Mouse (Mus musculus) cerebellum, adult (tissue): Measurements from ENCODE around the gene Actn3.
"Not testable (repeated sequence)": the region's sequence is repeated elsewhere in the genome, so short reads cannot be mapped to it uniquely, and the experiment has no call there.

Source experiments
- ATAC-seq: cut with Nextera tagmentation; 2 replicates; pipeline ENCODE4 v1.9.2; 2017; ENCODE audit warnings: mild to moderate bottlenecking, moderate library complexity, mixed read lengths; ENCODE audit not compliant: insufficient number of reproducible peaks, low FRiP score, low TSS enrichment

Gene Actn3

GRCm38 (mm10) chr19:4817182-4817835, 60.4 kb downstream of the Actn3 start:
- no peak for ATAC-seq

- ATAC-seq, result no peak
Observed at GRCm38 (mm10) chr19:4813015-4813414, 64.7 kb downstream of the Actn3 start.

GRCm38 (mm10) chr19:4812334-4812949, 65.3 kb downstream of the Actn3 start:
- ATAC-seq, result not testable (repeated sequence)

- ATAC-seq, result 0 out of 2 replicates have a peak, but pooled peaks have one; percentile 18
Observed at GRCm38 (mm10) chr19:4811909-4812242, 65.8 kb downstream of the Actn3 start.
